Mouse (Mus musculus): ENCODE measurements at regions not wholly inside any gene's neighbourhood (a gene's known extent, or its start where the extent isn't known, plus 50 kb on each side); places are given as distances from the start of the nearest gene placed in this dataset.

DNA sequence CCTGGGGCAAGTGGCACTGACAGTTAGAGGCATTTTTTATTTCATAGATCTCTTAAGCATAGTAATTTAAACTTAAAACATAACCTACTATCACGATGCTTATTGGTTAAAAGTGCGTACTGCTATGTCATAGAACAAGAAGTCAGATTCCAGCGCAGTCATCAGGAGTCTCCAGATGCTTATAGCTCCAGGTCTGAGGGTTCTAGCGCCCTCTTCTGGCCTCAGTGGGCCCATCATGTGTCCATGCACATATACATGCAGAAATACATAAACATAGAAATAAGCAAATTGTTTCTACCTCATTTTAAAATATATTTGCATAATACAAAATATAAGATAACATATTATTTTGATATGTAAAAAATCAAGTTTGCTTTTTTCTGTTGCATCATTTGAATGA, 1002.8 kb upstream of the Adgrl2 start:
- H3K27ac ChIP-seq (ENCODE audit: insufficient read depth, low read length) = no peak overlapping the region
- no peak overlapping the region for H3K4me3 ChIP-seq (ENCODE audit: insufficient read depth, low read length)
- TF ChIP-seq CTCF (IDR thresholded peaks at IDR 0.05; ENCODE audit: extremely low read depth, insufficient read depth, low read length) (no peak), POLR2A (IDR thresholded peaks at IDR 0.05; ENCODE audit: extremely low read depth, insufficient read depth, low read length) (no peak)
- no peaks in the 10 kb centered on the region for H3K4me1 ChIP-seq (ENCODE audit: control insufficient read depth, insufficient read depth, low read length)

DNA sequence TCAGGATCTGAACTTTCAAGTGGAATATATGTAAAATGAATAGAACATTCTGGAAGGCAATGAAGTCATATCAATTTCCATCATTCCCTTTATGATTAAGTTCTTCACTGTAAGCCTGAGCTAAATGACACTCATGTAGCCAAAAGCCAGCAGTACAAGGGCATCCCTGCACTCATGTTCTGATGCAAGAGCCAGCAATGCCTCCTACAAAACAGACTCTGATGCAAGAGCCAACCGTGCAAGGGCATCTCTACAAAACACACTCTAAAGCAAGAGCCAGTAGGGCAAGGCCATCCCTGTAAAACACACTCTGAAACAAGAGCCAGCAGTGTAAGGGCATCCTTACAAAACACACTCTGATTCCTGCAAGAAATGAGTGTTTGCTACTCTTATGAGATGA, 997.4 kb upstream of the Adgrl2 start:
- no peak overlapping the region for H3K4me3 ChIP-seq (ENCODE audit: insufficient read depth, low read length)
- H3K27ac ChIP-seq (ENCODE audit: insufficient read depth, low read length) = no peak overlapping the region
- TF ChIP-seq CTCF (IDR thresholded peaks at IDR 0.05; ENCODE audit: extremely low read depth, insufficient read depth, low read length) (no peak), POLR2A (IDR thresholded peaks at IDR 0.05; ENCODE audit: extremely low read depth, insufficient read depth, low read length) (no peak)
- no peaks in the 10 kb centered on the region for H3K4me1 ChIP-seq (ENCODE audit: control insufficient read depth, insufficient read depth, low read length)

DNA sequence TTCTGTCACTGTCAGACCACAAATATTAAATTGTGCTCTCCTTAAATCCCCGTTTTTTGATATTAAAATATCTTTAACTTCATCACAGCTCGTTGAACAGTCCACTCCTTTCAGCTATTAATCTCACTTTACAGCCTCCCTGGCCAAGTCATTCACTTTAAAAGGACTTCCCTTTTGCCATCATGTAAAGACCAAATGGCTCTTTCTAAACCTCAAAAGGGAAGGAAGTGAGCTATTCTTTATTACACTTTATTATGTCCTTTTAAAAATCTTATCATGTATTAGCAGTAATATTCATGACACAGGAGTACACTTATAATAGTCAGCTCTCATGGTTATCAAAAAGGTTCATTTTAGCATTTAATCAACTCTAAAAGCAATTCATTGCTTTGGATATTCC, 966.6 kb upstream of the Adgrl2 start:
- no peak overlapping the region for H3K27ac ChIP-seq (ENCODE audit: insufficient read depth, low read length)
- no peak for TF ChIP-seq POLR2A (IDR thresholded peaks at IDR 0.05; ENCODE audit: extremely low read depth, insufficient read depth, low read length)
- TF ChIP-seq CTCF (IDR thresholded peaks at IDR 0.05; ENCODE audit: extremely low read depth, insufficient read depth, low read length) = no peak
- no peaks in the 10 kb centered on the region for H3K4me1 ChIP-seq (ENCODE audit: control insufficient read depth, insufficient read depth, low read length)
- H3K4me3 ChIP-seq (ENCODE audit: insufficient read depth, low read length) = no peak overlapping the region

DNA sequence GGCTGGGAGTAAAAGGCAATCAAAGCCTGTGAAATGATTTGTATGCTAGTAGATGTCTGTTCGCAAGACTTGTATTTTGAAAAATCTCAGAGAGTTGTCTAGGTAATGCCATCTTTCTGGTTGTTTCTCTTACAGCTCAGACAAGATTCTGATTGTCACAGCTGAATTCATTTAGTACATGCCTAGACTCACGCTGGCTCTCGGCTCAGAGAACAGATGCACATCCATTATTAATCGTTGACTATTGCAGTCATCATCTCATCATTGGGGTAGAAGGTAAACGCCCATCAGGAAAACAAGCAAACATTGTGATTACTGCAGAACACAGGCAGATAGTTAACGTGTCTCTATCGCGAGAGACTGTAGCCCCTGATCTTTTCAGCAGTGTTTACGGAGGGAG, 945.8 kb upstream of the Adgrl2 start:
- TF ChIP-seq CTCF (IDR thresholded peaks at IDR 0.05; ENCODE audit: extremely low read depth, insufficient read depth, low read length) (no peak), POLR2A (IDR thresholded peaks at IDR 0.05; ENCODE audit: extremely low read depth, insufficient read depth, low read length) (no peak)
- H3K4me3 ChIP-seq (ENCODE audit: insufficient read depth, low read length) = no peak overlapping the region
- H3K27ac ChIP-seq (ENCODE audit: insufficient read depth, low read length) = no peak overlapping the region

DNA sequence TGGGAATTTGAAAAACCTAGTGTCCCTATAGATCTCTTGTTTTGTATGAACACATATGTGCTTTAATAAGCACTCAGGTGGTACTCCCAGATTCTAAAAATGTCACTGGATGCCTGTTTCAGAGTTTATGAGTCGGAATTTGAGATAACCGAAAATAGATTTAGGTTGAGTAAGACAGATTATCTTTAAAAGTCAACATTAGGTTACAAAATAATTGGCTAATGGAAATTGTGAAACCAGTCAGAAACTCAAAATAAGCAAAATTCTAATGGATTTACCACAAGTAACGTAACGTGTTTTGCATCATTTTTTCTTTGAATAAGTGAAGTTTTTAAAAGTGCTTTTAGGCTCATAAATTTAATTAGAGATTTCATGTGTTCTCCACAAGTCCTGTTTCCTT, 944.5 kb upstream of the Adgrl2 start:
- Histone ChIP-seq H3K4me3 (ENCODE audit: insufficient read depth, low read length) (no peak overlapping the region), H3K27ac (ENCODE audit: insufficient read depth, low read length) (no peak overlapping the region), H3K4me1 (ENCODE audit: control insufficient read depth, insufficient read depth, low read length) (no peaks in the 10 kb centered on the region)
- TF ChIP-seq CTCF (IDR thresholded peaks at IDR 0.05; ENCODE audit: extremely low read depth, insufficient read depth, low read length) (no peak), POLR2A (IDR thresholded peaks at IDR 0.05; ENCODE audit: extremely low read depth, insufficient read depth, low read length) (no peak)

More for the DNA sequence above, 945.8 kb upstream of the Adgrl2 start:
- no peaks in the 10 kb centered on the region for H3K4me1 ChIP-seq (ENCODE audit: control insufficient read depth, insufficient read depth, low read length)

DNA sequence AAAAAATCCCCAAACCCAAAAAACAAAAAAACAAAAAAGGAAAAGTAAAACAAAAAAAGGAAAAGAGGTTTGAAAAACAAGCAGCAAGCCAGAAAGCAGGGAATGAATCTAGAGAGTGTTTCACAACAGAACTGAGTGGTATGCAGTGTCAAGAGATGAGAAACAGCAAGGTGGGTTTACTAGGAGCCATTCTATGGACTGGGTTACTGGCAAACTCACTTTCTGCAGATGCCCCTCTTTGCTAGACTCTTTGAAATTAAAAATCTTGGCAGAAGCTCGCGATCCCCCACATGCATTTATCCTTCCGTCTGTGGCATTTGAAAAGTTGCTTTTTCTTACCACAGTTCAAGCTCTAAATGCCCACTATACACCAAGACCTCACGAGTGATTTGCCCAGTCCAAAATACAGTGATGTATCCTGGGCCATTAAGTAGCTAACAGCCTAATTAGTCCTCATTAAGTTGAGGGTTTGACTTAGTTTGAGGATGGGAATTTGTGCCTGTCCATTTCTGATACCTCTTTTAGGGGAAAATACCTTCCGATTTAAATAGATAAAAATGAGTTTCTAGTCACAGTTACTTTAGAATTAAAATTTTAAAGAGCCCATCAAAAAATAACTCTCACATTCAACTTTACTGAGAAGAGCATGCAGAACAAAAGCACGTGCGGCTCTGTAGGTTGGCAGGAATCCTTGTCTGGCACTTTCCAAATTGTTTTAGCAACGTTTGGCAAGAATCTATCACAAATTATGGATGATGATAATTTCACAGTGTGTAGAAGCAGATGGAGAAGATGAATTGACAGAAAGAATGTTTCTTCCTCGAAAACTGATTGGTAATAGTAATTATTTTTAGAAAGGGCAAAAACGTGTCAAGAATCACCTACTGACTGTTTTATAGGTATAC, 938.4 kb upstream of the Adgrl2 start:
- Histone ChIP-seq H3K27ac (ENCODE audit: insufficient read depth, low read length) (no peak overlapping the region), H3K4me1 (ENCODE audit: control insufficient read depth, insufficient read depth, low read length) (no peaks in the 10 kb centered on the region), H3K4me3 (ENCODE audit: insufficient read depth, low read length) (no peak overlapping the region)
- TF ChIP-seq POLR2A (IDR thresholded peaks at IDR 0.05; ENCODE audit: extremely low read depth, insufficient read depth, low read length) (no peak), CTCF (IDR thresholded peaks at IDR 0.05; ENCODE audit: extremely low read depth, insufficient read depth, low read length) (no peak)

DNA sequence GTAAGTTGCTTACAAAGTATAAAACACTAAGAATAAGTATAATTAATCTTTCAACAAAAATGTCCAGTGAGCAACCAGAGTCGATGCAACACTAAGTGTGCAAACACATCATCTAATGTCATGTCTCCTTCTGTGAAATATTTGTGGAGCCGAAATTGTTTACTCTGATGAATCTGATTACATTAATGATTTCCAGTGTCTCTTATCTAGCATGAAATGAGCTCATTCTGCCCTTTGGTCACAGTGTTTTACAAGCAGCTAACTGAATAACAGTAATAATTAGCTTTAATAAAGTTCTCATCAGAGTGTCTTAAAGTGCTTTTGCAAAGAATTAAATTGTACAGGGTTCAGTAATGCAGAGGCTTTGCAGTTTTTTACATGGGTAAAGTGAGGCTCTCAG, 929.9 kb upstream of the Adgrl2 start:
- TF ChIP-seq CTCF (IDR thresholded peaks at IDR 0.05; ENCODE audit: extremely low read depth, insufficient read depth, low read length) (no peak), POLR2A (IDR thresholded peaks at IDR 0.05; ENCODE audit: extremely low read depth, insufficient read depth, low read length) (no peak)
- H3K27ac ChIP-seq (ENCODE audit: insufficient read depth, low read length) = no peak overlapping the region
- no peaks in the 10 kb centered on the region for H3K4me1 ChIP-seq (ENCODE audit: control insufficient read depth, insufficient read depth, low read length)
- H3K4me3 ChIP-seq (ENCODE audit: insufficient read depth, low read length) = no peak overlapping the region

DNA sequence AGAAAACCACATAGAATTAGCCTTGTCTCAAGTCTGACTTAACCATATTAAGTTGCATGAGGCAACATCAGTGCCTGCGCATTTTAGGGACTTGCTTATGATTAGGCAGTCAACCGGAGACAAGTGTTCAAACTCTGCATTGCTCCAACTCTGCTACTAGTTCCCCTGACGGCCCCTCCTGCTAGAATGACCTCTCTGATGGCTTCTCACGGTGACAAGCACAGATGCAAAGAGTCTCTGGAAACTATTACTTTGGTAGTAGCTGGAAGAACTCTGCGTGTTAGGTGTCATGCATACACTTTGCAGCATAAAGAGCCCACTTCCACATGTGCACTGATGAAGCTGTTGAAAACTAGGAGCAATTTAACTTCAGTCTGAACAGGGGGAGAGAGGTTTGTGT, 927.8 kb upstream of the Adgrl2 start:
- no peak overlapping the region for H3K4me3 ChIP-seq (ENCODE audit: insufficient read depth, low read length)
- TF ChIP-seq CTCF (IDR thresholded peaks at IDR 0.05; ENCODE audit: extremely low read depth, insufficient read depth, low read length) (no peak), POLR2A (IDR thresholded peaks at IDR 0.05; ENCODE audit: extremely low read depth, insufficient read depth, low read length) (no peak)

DNA sequence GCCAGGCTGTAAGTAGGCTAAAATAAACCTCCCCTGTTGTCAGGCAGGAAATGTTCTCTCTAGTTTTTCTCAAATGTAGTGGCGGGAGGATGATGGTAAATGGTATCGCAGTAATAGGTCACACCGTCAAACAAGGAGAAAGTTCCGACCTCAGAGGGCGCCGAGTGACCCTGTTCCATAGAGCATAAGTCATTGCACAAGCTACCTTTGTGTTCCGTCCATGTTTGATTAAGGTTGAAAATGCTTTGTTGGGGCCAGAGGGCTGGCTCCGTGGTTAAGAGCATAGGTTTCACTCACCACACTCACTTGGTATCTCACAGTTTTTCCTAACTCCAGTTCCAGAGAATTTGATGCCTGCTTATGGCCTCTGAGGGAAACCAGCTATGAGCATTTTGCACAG, 920.4 kb upstream of the Adgrl2 start:
- TF ChIP-seq CTCF (IDR thresholded peaks at IDR 0.05; ENCODE audit: extremely low read depth, insufficient read depth, low read length) (no peak), POLR2A (IDR thresholded peaks at IDR 0.05; ENCODE audit: extremely low read depth, insufficient read depth, low read length) (no peak)
- Histone ChIP-seq H3K4me3 (ENCODE audit: insufficient read depth, low read length) (no peak overlapping the region), H3K27ac (ENCODE audit: insufficient read depth, low read length) (no peak overlapping the region), H3K4me1 (ENCODE audit: control insufficient read depth, insufficient read depth, low read length) (no peaks in the 10 kb centered on the region)

More for the DNA sequence above, 927.8 kb upstream of the Adgrl2 start:
- no peaks in the 10 kb centered on the region for H3K4me1 ChIP-seq (ENCODE audit: control insufficient read depth, insufficient read depth, low read length)
- no peak overlapping the region for H3K27ac ChIP-seq (ENCODE audit: insufficient read depth, low read length)

DNA sequence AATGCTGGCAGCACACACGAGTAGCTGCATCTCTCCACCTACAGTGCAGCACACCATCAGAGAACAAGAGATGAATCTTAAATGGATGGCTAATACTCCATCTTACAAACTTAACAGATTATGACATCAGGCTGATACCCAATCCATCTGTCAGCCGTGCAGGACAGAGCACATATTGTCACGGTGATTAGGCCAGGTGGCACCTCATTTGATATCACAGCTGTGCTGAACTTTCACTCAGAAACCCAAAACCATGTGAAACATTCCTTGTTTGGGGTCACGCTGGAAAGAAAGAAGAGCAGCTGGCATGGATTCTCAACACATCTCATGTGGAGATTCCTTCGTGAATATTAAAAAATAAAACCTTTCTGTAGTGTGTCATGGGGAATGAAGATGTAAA, 911.4 kb upstream of the Adgrl2 start:
- Histone ChIP-seq H3K27ac (ENCODE audit: insufficient read depth, low read length) (no peak overlapping the region), H3K4me3 (ENCODE audit: insufficient read depth, low read length) (no peak overlapping the region), H3K4me1 (ENCODE audit: control insufficient read depth, insufficient read depth, low read length) (no peaks in the 10 kb centered on the region)
- TF ChIP-seq CTCF (IDR thresholded peaks at IDR 0.05; ENCODE audit: extremely low read depth, insufficient read depth, low read length) (no peak), POLR2A (IDR thresholded peaks at IDR 0.05; ENCODE audit: extremely low read depth, insufficient read depth, low read length) (no peak)

Data from cortical plate, adult 2 months (tissue).